Mouse (Mus musculus) layer of hippocampus, adult 18-20 months (tissue): ENCODE measurements around the gene Gucy1b1. TPM values are rescaled to one million over a fixed set of nuclear protein-coding genes. Genes with fewer than 3 reads are reported as not detected.

Experiments used
- DNase-seq, 2 experiments: peaks; one replicate each; pipeline ENCODE4 v3.0.0; 2022; ENCODE audit warnings: low spot score in 2 of 2
- microRNA-seq, 2 experiments: library from miRNA; unstranded; fragments of <30 nt; microRNA quantifications; one replicate each; pipeline ENCODE4 v1.2.0; 2021
- total RNA-seq, 2 experiments: library from RNA; stranded (reverse); gene quantifications; 2 replicates each; pipeline ENCODE4 v1.2.3; 2021

The Gucy1b1 gene
- total RNA-seq, 2 experiments from 2014 or later, result 106 to 112 TPM

DNA sequence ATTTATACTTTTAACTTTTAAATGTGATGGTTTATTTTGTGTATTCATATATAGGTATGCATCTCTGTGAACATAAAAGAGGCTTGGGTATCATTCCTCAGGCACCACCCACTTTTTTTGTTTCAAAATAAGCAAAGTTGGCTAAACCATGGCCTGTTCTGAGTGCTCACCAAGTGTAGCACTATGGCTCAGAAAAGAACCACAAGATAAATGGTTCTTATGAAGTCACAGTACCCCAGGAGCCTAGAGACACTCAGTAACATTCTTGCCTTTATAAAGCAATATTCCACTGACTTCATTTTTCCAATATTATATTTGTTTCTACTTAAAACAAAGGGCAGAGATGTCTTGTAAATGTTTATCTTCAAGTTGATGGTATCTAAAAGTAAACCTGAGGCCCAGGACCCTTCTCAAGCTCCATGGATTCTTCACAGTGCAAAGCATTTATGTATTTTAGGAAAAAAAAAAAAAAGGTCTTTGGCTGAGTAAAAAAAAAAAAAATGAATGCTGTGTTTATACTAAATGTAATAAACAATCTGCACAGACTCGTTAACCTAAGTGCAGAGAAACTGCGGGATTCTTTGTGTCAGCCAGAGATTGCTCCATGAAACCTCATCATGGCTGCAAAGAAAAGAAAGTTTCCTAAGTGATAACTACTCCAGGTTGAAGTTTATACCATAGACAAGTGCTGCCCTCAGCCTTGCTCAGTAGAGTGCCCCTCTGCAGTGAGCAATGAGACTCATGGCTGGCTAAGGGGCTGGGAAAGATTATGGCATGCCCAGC is 38.0 kb downstream of the Gucy1b1 start:
- DNase-seq, result no peak

- DNase-seq, result no peak
Measured at GRCm38 (mm10) chr3:82030008-82030748, 44.3 kb downstream of the Gucy1b1 start.

GRCm38 (mm10) chr3:82029229-82029628 is 45.3 kb downstream of the Gucy1b1 start:
- peak in 1 of 2 experiments; percentile 52 for DNase-seq

GRCm38 (mm10) chr3:82027286-82027685 is 47.2 kb downstream of the Gucy1b1 start:
- DNase-seq, result no peak

DNA sequence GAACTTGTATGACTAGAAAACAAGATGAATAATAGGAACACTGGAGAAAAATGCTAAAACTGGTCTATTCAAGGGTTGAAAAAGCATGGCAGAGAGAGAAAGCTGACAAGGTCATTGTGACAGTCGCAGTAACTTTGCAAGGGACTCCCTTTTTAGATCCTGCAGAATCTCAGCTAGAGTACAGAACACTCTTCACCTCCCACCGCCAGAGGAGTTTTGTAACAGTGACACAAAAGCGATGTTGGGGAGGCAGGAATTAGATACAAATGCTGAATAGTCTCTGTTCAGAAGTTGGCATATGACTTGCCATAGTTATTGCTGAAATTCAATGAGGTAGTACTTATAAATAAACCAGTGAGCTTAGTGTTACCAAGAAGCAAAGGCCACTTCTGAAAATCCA is 51.4 kb downstream of the Gucy1b1 start:
- no peak for DNase-seq

DNA sequence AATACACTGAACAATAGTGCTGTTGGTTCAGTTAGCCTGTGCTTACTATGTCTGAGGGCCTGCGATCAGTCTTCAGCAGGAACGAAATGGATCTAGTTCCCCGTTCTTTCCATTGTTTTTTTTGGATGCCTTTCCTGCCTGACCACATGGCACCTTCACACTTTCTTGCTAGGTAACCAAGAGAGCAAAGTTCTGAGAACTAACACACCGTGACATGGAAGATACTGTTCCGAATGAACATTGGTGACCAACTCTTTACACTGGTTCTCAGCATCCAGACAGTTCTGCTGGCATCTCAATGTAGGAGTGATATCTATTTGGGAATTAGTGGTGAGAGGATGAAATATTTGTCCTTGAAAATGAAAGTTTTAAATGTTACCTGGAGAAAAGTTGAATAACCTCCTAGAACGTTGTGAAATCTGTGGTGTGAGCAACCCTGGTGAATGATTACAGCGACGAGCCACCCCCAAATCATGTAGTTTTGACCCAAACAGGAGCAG is 52.0 kb downstream of the Gucy1b1 start:
- DNase-seq, result no peak

GRCm38 (mm10) chr3:82014148-82014703 is 60.3 kb downstream of the Gucy1b1 start:
- no peak for DNase-seq

DNA sequence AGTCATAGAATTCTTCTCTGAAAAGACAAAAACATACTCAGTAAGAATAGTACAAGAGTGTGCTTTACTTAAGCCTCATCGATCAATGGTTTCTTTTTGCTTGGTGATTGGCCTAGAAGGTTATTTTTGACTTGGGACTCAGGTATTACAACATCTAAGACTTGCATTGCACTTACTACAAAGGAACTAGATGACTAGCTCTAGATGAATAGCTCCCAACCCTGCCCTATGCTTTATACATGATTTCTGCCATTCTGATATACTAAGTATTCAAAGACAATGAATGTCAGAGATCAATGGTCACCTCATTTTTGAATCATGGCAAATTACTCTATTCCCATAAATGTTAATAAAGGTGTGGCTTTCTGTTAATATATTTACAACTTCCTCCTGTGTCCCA is 67.5 kb downstream of the Gucy1b1 start:
- DNase-seq, result no peak

DNA sequence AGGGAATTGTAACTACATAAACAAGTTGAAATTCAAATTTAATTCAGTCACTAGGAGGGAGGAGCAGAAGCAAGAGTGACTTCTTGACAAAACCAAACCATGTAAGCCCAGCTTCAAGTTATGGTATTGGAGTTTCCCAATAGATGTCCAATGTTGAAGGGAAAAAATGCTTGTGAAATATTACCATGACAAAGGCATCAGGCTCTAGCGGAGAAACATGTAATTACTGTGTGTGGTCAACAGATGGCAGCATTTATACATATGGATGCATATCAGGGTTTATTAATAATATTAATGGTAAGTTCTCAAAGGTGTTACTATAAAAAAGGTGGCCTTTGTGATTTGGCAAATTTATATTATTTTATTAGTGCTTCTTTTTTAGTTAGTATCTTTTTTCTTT is 78.5 kb downstream of the Gucy1b1 start:
- peak in 1 of 2 experiments; percentile 80 for DNase-seq

- no peak for DNase-seq
Measured at GRCm38 (mm10) chr3:81995371-81995770, 79.1 kb downstream of the Gucy1b1 start.

GRCm38 (mm10) chr3:81990531-81990930 is 84.0 kb downstream of the Gucy1b1 start:
- no peak for DNase-seq

GRCm38 (mm10) chr3:81989692-81990141 is 84.8 kb downstream of the Gucy1b1 start:
- no peak for DNase-seq

- DNase-seq, result no peak
Measured at GRCm38 (mm10) chr3:81987628-81988027, 86.9 kb downstream of the Gucy1b1 start.

- no peak for DNase-seq
Measured at GRCm38 (mm10) chr3:81986103-81986502, 88.4 kb downstream of the Gucy1b1 start.

- DNase-seq, result peak in 1 of 2 experiments; percentile 61
Measured at GRCm38 (mm10) chr3:81985100-81985499, 89.4 kb downstream of the Gucy1b1 start.

DNA sequence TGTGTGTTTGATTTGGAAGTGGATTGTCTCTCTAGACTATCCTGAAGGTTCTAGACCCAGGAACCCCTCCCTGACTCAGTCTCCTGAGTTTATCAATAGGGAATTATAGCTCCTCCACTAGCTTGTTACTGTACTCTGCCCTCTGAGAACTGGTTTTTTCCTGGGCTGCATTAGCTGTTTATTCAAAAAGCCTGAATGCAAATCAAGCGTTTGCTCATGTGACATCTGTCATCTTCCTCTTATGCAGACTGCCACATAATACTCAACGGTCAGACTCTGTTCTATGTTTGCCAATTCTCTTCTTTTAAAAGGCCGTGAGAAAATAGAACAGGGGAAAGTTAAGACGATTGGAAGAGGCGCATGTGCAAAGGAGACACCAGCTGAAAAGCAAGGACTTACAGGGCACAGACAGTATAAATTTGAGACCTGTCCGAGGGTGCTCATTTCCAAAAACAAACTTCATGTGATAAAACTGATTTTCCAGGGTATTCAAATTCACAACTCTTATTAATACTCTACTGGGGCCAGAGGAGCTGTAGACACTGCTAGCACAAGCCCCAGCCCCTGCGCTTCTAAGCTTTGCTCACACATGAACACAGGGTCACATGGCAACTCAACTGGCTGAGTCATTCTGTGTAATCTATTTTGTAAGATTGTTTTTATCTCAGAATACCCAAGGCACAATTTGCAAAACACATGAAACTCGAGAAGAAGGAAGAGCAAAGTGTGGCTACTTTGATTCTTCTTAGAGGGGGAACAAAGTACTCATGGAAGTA is 91.2 kb downstream of the Gucy1b1 start:
- DNase-seq, result no peak

Small RNA genes lying within 50 kb of the gene (microRNA-seq; reads per million reads assigned to microRNA genes)
- 0.99 to 1.2 reads per million in 2 experiments for gene Mir7010

Other genes starting within 250 kb of the Gucy1b1 start
- 10 to 100 TPM; 18.0 to 20.6 TPM for gene Ctso, start 142.1 kb downstream of the Gucy1b1 start, total RNA-seq
- 10 to 100 TPM; 10.9 to 12.6 TPM for gene Tdo2, start 98.5 kb downstream of the Gucy1b1 start, total RNA-seq
- not detected for gene Asic5, start 92.4 kb downstream of the Gucy1b1 start, total RNA-seq
- gene Gucy1a1, start 71.1 kb upstream of the Gucy1b1 start, total RNA-seq, result 10 to 100 TPM; 18.5 to 19.7 TPM